Mouse (Mus musculus): ENCODE measurements around the gene Pomt2.

DNA sequence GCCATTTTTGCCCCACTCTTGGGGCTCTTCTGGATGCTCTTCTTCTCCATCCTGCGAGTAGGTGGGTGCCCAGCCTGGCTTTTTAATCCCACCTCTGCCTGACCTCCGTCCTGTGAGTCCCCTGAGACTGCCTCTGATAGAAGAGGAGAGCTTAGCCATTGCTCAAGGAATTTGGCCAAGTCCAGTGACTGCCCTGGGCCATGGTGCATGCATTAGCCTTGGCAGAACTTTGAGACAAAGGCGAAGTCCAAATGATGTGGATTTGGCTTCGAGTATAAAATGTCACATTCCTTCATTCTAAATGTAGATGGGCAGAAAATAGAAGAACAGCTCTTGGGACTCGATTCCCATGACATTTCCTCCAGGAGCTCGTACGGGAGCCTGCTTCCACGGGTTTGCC, 65.0 kb downstream of the Pomt2 start:
- no peak for TF ChIP-seq POLR2A (IDR thresholded peaks at IDR 0.05; ENCODE audit: borderline replicate concordance, insufficient read depth, low read length)
- no peak for TF ChIP-seq CTCF (IDR thresholded peaks at IDR 0.05; ENCODE audit: borderline replicate concordance, insufficient read depth, low read depth, low read length)

Measured in cerebellum, adult 2 months (tissue).